Mouse (Mus musculus): ENCODE results near the gene Fuom. TPM values are rescaled to one million over a fixed set of nuclear protein-coding genes. Genes with fewer than 3 reads are reported as not detected.
A peak's percentile ranks its signal among the peaks of the same experiment; 100 is the strongest.

The Fuom gene
- polyA plus RNA-seq, 1 experiment from 2014 or later: 38.7 TPM

DNA sequence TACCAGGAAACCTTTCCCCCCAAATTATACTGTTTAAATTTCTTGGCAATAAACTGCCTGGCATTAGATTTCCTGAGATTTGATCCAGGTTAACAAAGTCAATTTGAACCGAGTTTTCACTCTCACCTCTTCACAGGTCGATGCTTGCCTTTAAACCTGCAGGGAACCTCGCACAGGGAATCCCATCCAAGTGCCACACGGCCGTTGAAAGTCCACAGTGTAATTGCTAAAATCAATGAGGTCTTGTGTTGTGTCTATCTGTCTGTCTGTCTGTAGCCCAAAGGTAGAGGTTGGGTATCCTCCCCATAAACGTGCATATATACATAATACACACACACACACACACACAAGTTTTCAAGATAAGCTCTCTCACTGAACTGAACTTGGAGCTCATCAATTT, 34.8 kb downstream of the Fuom start:
- ATAC-seq (ENCODE audit: insufficient read depth, low FRiP score): no peak
- no peak overlapping the region for H3K4me2 ChIP-seq (ENCODE audit: low read depth, low read length)
- WGBS: 50% methylated on average over 6 of the region's 6 CpGs
- no peak overlapping the region for H3K4me3 ChIP-seq (replicated peaks; ENCODE audit: low read length)
- no peaks in the 10 kb centered on the region for H3K36me3 ChIP-seq (ENCODE audit: control insufficient read depth, insufficient read depth, low read length)
- H3K9me3 ChIP-seq (replicated peaks; ENCODE audit: control insufficient read depth, low read length): no peaks in the 10 kb centered on the region
- H3K27ac ChIP-seq (ENCODE audit: low read length): no peak overlapping the region
- H3K27me3 ChIP-seq (ENCODE audit: control insufficient read depth, insufficient read depth, low read length): peaks cover 14% of the 10 kb centered on the region
- no peak overlapping the region for H3K9ac ChIP-seq (ENCODE audit: low read length)
- no peaks in the 10 kb centered on the region for H3K4me1 ChIP-seq (ENCODE audit: control insufficient read depth, insufficient read depth, low read length)

DNA sequence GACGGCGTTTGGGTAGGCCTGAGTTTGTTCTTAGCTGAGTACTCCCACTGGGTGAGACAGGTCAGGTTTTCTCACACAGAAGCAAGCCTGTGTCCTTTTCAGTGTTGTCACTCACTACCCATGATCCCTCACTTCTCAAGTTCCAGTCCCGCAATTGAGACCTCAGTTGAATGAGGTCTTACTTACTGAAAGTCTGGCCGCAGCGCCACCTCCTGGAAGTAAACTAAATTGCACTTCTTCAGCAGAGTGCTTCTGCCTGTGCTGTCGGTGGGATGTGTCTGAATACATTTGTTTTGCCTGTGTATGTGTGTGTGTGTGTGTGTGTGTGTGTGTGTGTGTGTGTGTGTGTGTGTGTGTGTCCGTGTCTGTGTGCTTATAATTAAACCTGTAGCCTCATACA, 39.1 kb downstream of the Fuom start:
- 16% methylated on average over 7 of the region's 7 CpGs for WGBS

DNA sequence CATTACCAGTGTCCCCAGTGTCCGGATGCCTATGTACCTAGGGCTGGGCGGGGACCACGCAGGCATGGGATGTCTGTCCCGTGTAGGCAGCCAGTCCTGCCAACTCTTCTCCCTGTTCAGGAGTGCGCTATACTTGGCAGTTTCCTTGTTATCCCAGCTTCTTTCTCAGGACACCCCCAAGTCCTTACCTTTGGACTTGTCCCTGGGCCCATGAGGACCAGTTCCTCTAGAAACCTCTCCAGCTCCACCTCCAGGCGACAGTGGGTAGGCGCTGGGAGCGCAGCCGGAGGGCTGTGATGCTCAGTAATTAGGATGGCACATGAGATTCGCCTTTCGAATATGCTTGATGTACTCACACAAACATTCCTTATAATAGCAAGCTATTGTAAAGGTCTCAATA, 39.9 kb downstream of the Fuom start:
- 14% methylated on average over 11 of the region's 11 CpGs for WGBS
- Histone ChIP-seq H3K9ac (ENCODE audit: low read length) (no peak overlapping the region), H3K4me1 (ENCODE audit: control insufficient read depth, insufficient read depth, low read length) (peaks cover 12% of the 10 kb centered on the region; the same call in 1 of the 2 replicates), H3K4me2 (ENCODE audit: low read depth, low read length) (no peak overlapping the region), H3K27ac (ENCODE audit: low read length) (no peak overlapping the region), H3K27me3 (ENCODE audit: control insufficient read depth, insufficient read depth, low read length) (peaks cover 60% of the 10 kb centered on the region), H3K4me3 (replicated peaks; ENCODE audit: low read length) (no peak overlapping the region), H3K36me3 (ENCODE audit: control insufficient read depth, insufficient read depth, low read length) (no peaks in the 10 kb centered on the region), H3K9me3 (replicated peaks; ENCODE audit: control insufficient read depth, low read length) (no peaks in the 10 kb centered on the region)
- ATAC-seq (ENCODE audit: insufficient read depth, low FRiP score): no peak

More for the DNA sequence above, 39.1 kb downstream of the Fuom start:
- peaks cover 53% of the 10 kb centered on the region for H3K27me3 ChIP-seq (ENCODE audit: control insufficient read depth, insufficient read depth, low read length)
- H3K36me3 ChIP-seq (ENCODE audit: control insufficient read depth, insufficient read depth, low read length): no peaks in the 10 kb centered on the region
- no peak for ATAC-seq (ENCODE audit: insufficient read depth, low FRiP score)
- H3K4me2 ChIP-seq (ENCODE audit: low read depth, low read length): no peak overlapping the region
- H3K9ac ChIP-seq (ENCODE audit: low read length): no peak overlapping the region
- H3K4me3 ChIP-seq (replicated peaks; ENCODE audit: low read length): no peak overlapping the region
- no peaks in the 10 kb centered on the region for H3K9me3 ChIP-seq (replicated peaks; ENCODE audit: control insufficient read depth, low read length)
- no peak overlapping the region for H3K27ac ChIP-seq (ENCODE audit: low read length)
- peaks cover 8% of the 10 kb centered on the region; the same call in 1 of the 2 replicates for H3K4me1 ChIP-seq (ENCODE audit: control insufficient read depth, insufficient read depth, low read length)

DNA sequence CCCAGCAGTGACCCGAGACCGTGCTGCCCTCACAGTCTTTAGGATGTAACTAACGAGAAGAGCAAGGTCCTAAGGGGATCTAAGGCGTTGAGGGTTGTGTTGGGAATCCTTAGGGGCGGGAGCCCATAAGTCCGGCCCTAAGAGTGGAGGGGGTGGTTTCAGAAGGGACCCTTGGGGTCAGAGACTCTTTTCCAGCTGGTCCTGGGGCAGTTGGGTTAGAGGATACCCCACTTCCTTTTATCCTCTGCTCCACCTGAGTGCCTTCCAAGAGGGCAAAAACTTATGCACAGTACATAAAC, 40.5 kb downstream of the Fuom start:
- peaks cover 12% of the 10 kb centered on the region; the same call in 1 of the 2 replicates for H3K4me1 ChIP-seq (ENCODE audit: control insufficient read depth, insufficient read depth, low read length)
- H3K4me3 ChIP-seq (replicated peaks; ENCODE audit: low read length): peak overlapping the region; percentile 41
- peak overlapping the region; percentile 67 for H3K4me2 ChIP-seq (ENCODE audit: low read depth, low read length)
- no peak for ATAC-seq (ENCODE audit: insufficient read depth, low FRiP score)
- no peaks in the 10 kb centered on the region for H3K36me3 ChIP-seq (ENCODE audit: control insufficient read depth, insufficient read depth, low read length)
- H3K9me3 ChIP-seq (replicated peaks; ENCODE audit: control insufficient read depth, low read length): no peaks in the 10 kb centered on the region
- WGBS: 3% methylated on average over 6 of the region's 6 CpGs
- H3K27me3 ChIP-seq (ENCODE audit: control insufficient read depth, insufficient read depth, low read length): peaks cover 61% of the 10 kb centered on the region
- H3K27ac ChIP-seq (ENCODE audit: low read length): peak overlapping the region; percentile 40; the same call in 1 of the 2 replicates
- peak overlapping the region; percentile 57; the same call in 1 of the 2 replicates for H3K9ac ChIP-seq (ENCODE audit: low read length)

DNA sequence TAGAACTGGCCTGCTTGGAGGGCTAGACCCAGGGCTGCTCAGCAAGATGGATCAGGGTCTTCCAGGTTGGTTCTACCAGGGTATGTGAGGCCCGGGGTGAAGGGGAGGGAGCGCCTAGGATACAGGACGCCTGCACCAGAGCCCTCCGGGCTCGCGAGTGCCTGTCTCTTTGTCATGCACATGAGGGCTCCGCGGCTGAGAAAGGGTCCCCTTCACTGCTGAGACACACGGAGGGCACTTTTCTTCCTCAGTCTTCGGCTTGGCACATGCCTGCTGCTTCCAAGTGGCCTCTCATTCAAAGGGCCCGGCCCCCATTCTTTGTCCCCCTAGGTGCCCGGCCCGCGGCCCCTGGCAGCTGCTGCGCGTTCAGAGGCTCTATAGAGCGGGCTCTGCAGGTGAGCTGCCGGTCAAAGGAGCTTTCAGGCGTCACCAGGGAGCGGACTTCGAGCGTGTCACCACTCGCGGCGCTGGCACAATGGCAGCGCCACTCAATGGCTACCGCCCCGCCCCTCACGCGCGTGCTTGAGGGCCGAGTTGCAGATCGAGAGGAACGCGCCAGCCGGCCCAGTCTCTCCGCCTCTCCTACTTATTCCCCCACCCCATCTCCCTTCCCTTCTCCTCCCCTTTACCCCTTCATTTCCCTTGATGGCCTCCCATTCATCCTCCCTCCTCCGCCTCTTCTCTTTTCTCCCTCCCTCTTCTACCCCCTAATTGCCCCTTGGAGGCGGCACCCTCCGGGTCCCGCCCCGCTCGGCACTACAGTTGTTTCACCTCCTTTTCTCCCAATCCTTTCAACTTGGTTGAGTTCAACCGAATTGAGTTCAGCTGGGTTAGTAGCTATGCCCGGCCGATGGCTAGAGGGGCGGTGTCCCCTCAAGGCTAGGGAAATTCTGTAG, 41.1 kb downstream of the Fuom start:
- Histone ChIP-seq H3K36me3 (ENCODE audit: control insufficient read depth, insufficient read depth, low read length) (no peaks in the 10 kb centered on the region), H3K27me3 (ENCODE audit: control insufficient read depth, insufficient read depth, low read length) (peaks cover 63% of the 10 kb centered on the region), H3K9me3 (replicated peaks; ENCODE audit: control insufficient read depth, low read length) (no peaks in the 10 kb centered on the region), H3K4me2 (ENCODE audit: low read depth, low read length) (peak overlapping the region; percentile 67), H3K4me3 (replicated peaks; ENCODE audit: low read length) (peak overlapping the region; percentile 41), H3K9ac (ENCODE audit: low read length) (peak overlapping the region; percentile 57), H3K4me1 (ENCODE audit: control insufficient read depth, insufficient read depth, low read length) (peaks cover 12% of the 10 kb centered on the region; the same call in 1 of the 2 replicates), H3K27ac (ENCODE audit: low read length) (peak overlapping the region; percentile 40; the same call in 1 of the 2 replicates)
- peak; percentile 57; the same call in 1 of the 2 replicates for ATAC-seq (ENCODE audit: insufficient read depth, low FRiP score)
- WGBS: 1% methylated on average over 47 of the region's 47 CpGs

DNA sequence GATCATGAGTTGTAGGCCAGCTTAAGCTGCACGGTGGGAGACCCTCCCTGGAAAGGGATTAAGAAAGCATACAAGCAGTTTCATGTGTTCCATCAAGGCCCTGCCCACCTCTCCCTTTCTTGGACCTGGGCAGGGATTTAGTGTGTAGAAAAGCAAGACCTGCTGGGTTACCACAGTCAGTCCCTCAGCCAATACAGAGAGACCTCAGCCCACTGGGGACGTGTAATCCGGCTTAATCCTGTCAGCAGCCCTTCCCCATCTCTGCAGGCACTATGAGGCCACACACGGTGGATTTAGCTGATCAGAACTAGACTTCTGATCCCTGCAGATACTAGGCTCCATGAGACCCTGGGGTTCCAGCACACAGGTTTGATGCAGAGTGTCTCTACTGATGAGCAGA, 42.6 kb downstream of the Fuom start:
- Histone ChIP-seq H3K4me2 (ENCODE audit: low read depth, low read length) (no peak overlapping the region), H3K27me3 (ENCODE audit: control insufficient read depth, insufficient read depth, low read length) (peaks cover 61% of the 10 kb centered on the region), H3K9ac (ENCODE audit: low read length) (no peak overlapping the region), H3K36me3 (ENCODE audit: control insufficient read depth, insufficient read depth, low read length) (no peaks in the 10 kb centered on the region), H3K9me3 (replicated peaks; ENCODE audit: control insufficient read depth, low read length) (no peaks in the 10 kb centered on the region), H3K27ac (ENCODE audit: low read length) (no peak overlapping the region), H3K4me3 (replicated peaks; ENCODE audit: low read length) (no peak overlapping the region), H3K4me1 (ENCODE audit: control insufficient read depth, insufficient read depth, low read length) (peaks cover 12% of the 10 kb centered on the region; the same call in 1 of the 2 replicates)
- 40% methylated on average over 4 of the region's 4 CpGs for WGBS
- no peak for ATAC-seq (ENCODE audit: insufficient read depth, low FRiP score)

DNA sequence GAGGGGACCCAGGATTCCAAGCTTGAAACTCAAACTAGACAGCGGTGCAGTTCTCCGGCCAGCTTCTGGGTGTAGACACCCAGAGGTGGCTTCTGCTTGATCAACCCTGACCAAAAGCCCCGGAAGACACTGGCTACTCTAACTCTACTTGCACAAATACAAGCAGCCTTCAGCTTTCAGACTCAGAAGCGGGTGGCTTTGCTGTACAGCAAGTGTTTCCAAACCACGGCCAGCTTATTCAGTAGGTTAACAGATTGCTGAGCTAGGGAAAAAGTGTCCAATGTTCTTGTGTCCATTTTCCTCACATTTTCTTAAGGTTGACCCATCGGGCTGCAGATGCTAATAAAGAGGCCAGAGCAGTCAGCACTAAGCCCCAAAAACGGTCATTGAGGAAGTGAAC, 43.7 kb downstream of the Fuom start:
- H3K4me3 ChIP-seq (replicated peaks; ENCODE audit: low read length): peak overlapping the region; percentile 41
- no peak overlapping the region for H3K27ac ChIP-seq (ENCODE audit: low read length)
- WGBS: 31% methylated on average over 7 of the region's 7 CpGs
- H3K4me1 ChIP-seq (ENCODE audit: control insufficient read depth, insufficient read depth, low read length): peaks cover 12% of the 10 kb centered on the region; the same call in 1 of the 2 replicates
- ATAC-seq (ENCODE audit: insufficient read depth, low FRiP score): no peak
- peaks cover 58% of the 10 kb centered on the region for H3K27me3 ChIP-seq (ENCODE audit: control insufficient read depth, insufficient read depth, low read length)
- H3K9me3 ChIP-seq (replicated peaks; ENCODE audit: control insufficient read depth, low read length): no peaks in the 10 kb centered on the region
- H3K36me3 ChIP-seq (ENCODE audit: control insufficient read depth, insufficient read depth, low read length): no peaks in the 10 kb centered on the region
- H3K9ac ChIP-seq (ENCODE audit: low read length): peak overlapping the region; percentile 60
- peak overlapping the region; percentile 81 for H3K4me2 ChIP-seq (ENCODE audit: low read depth, low read length)

DNA sequence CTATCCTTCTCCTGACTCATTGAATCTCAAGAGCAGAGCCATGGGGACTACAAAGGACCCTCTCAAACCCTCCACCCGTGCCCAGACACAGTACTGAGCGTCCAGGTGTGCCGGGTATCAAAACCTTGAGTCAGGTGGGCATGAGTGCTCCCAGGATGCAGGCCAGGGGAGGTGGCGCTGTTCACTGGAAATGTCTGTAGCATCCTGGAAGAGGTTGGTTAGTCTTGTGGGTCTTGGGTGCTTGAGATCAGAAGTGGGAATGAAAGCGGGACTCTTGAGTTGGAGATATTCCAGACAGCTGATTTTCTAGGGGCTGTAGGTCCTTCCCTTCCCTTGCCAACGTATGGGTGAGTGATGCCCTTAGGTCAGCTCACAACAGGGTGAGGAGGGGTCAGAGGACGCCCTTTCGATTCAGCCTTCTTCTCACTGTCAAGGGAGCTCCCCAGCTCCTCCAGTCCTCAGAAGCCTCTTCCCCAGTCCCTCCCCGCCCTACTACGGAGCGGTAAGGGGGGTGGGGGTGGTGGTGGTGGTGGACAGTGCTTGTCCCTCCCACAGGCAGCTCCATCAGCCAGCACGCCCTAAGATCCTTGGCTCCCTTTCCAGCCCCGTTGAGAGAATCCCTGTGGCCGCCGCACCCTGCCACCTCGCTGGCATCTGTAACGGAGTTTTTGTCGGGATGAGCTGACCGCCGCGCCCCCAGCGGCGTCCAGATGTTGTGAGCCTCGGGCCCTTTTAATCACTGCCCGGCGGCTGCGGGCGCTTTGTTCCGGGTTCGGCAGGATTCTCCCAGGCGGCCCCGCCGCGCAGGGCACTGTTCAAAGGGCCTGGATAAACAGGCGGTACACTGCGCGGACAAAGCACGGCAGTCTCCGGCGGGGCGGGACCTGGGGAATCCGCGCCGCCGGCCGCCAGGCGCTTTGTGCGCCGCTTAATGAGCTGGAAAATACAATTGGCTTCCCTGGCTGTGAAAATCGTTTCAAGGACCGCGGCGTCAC, 44.5 kb downstream of the Fuom start:
- Histone ChIP-seq H3K36me3 (ENCODE audit: control insufficient read depth, insufficient read depth, low read length) (no peaks in the 10 kb centered on the region), H3K4me2 (ENCODE audit: low read depth, low read length) (peak overlapping the region; percentile 81), H3K4me3 (replicated peaks; ENCODE audit: low read length) (peak overlapping the region; percentile 41), H3K9ac (ENCODE audit: low read length) (peak overlapping the region; percentile 60), H3K9me3 (replicated peaks; ENCODE audit: control insufficient read depth, low read length) (no peaks in the 10 kb centered on the region), H3K27ac (ENCODE audit: low read length) (no peak overlapping the region), H3K27me3 (ENCODE audit: control insufficient read depth, insufficient read depth, low read length) (peaks cover 58% of the 10 kb centered on the region), H3K4me1 (ENCODE audit: control insufficient read depth, insufficient read depth, low read length) (peaks cover 12% of the 10 kb centered on the region; the same call in 1 of the 2 replicates)
- WGBS: 3% methylated on average over 53 of the region's 53 CpGs
- no peak for ATAC-seq (ENCODE audit: insufficient read depth, low FRiP score)
